27 mouse cellular contexts compared by ENCODE assay signal in the genomic region with DNA sequence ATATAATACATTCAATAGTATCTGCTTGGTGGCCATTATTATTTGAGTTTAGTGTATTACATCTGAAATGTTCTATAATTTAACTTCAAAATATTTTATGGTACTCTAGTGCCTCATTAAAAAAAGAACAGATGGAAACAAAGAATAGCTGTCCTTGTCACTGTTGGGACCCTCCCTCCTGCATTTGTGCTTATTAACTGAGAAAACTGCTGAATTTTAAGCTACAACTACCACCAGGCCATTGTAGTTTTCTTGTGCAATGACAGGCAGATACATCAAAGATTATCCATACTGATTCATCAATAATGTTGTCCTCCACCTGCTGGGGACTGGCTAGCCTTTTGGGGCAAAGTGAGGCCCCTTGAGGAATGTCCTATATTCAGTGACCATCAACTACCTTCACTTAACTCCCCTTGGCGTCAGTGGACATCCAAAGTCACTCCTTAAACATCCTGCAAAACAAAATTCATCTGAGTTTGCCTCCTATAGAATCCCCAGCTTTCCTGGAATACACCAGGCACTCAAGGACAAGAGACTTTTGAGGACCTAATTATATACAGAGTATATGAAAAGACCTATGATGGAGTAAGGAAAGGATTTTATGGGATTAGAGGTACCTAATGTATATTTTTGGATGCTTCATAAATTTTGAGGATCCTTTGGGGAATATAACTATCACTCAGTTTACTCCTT. TPM values are rescaled to one million over a fixed set of nuclear protein-coding genes. Genes with fewer than 3 reads are reported as not detected.
"Had no signal": no experiment of that assay in that cellular context is flagged by ENCODE, and none has a peak within 500 bp of the region (broad histone marks: within the 10 kb centered on the region; RNA-seq: fewer than 3 reads in every experiment).

No protein-coding gene starts in this region.

- DNase-seq: cerebellum, adult 9-10 months; cerebellum, adult 9-11 months; cerebellum, postnatal 10 days; cerebellum, postnatal 14 days; cerebellum, postnatal 25 days; cerebellum, postnatal 36 days; embryo, embryonic 11 days; forebrain, postnatal 0 days; gastrocnemius, adult 2 months; gastrocnemius, postnatal 10 days; gastrocnemius, postnatal 14 days; gastrocnemius, postnatal 25 days; gastrocnemius, postnatal 36 days; heart, adult 11 months; heart, adult 18-20 months; heart, adult 2 months had no signal

- H3K9me3 ChIP-seq: embryonic facial prominence, embryonic 10.5 days; embryonic facial prominence, embryonic 12.5 days; embryonic facial prominence, embryonic 13.5 days; embryonic facial prominence, embryonic 15.5 days; forebrain, embryonic 10.5 days; forebrain, embryonic 12.5 days; forebrain, embryonic 13.5 days; forebrain, embryonic 15.5 days had no signal

- H3K4me3 ChIP-seq: embryonic facial prominence, embryonic 10.5 days; embryonic facial prominence, embryonic 12.5 days; embryonic facial prominence, embryonic 13.5 days; embryonic facial prominence, embryonic 15.5 days; erythroblast, embryonic 14.5 days; forebrain, embryonic 10.5 days; forebrain, embryonic 12.5 days; forebrain, embryonic 13.5 days; forebrain, embryonic 15.5 days; gastrocnemius, adult 2 months; heart, adult 2 months had no signal

- H3K4me2 ChIP-seq: embryonic facial prominence, embryonic 12.5 days; embryonic facial prominence, embryonic 13.5 days; embryonic facial prominence, embryonic 15.5 days; forebrain, embryonic 12.5 days; forebrain, embryonic 13.5 days; forebrain, embryonic 15.5 days had no signal

- H3K4me1 ChIP-seq: embryonic facial prominence, embryonic 10.5 days; embryonic facial prominence, embryonic 12.5 days; embryonic facial prominence, embryonic 13.5 days; embryonic facial prominence, embryonic 15.5 days; forebrain, embryonic 10.5 days; forebrain, embryonic 12.5 days; forebrain, embryonic 13.5 days; forebrain, embryonic 15.5 days had no signal

- H3K27ac ChIP-seq: embryonic facial prominence, embryonic 10.5 days; embryonic facial prominence, embryonic 12.5 days; embryonic facial prominence, embryonic 13.5 days; embryonic facial prominence, embryonic 15.5 days; forebrain, embryonic 10.5 days; forebrain, embryonic 12.5 days; forebrain, embryonic 13.5 days; forebrain, embryonic 15.5 days; gastrocnemius, adult 2 months; heart, adult 2 months had no signal

- H3K27me3 ChIP-seq: embryonic facial prominence, embryonic 12.5 days; embryonic facial prominence, embryonic 13.5 days; embryonic facial prominence, embryonic 15.5 days; forebrain, embryonic 12.5 days; forebrain, embryonic 13.5 days; forebrain, embryonic 15.5 days had no signal

- ATAC-seq: forebrain, embryonic 13.5 days; forebrain, embryonic 14.5 days; forebrain, embryonic 15.5 days; forebrain, embryonic 16.5 days; forebrain, postnatal 0 days had no signal

- H3K9ac ChIP-seq: embryonic facial prominence, embryonic 12.5 days; embryonic facial prominence, embryonic 13.5 days; embryonic facial prominence, embryonic 15.5 days; forebrain, embryonic 12.5 days; forebrain, embryonic 13.5 days; forebrain, embryonic 15.5 days; forebrain, postnatal 0 days had no signal

RNA-seq across cellular contexts. Expression of a gene that starts 26.1 kb away (rescaled TPM):
- polyA plus RNA-seq: erythroblast, embryonic 14.5 days had no signal
